Mouse (Mus musculus) thymus, postnatal 4 days (tissue): ENCODE measurements around the gene Gm20388.

Experiments
- DNase-seq: peaks from one replicate; pipeline ENCODE4 v3.0.0; 2021

The Gm20388 gene

GRCm38 (mm10) chr8:120403606-120404269 is 493.1 kb downstream of the Gm20388 start:
- no peak for DNase-seq

- peak; percentile 81 for DNase-seq
These were observed 494.0 kb downstream of the Gm20388 start for GRCm38 (mm10) chr8:120404609-120405036.

- DNase-seq: no peak
These were observed 495.5 kb downstream of the Gm20388 start for GRCm38 (mm10) chr8:120406008-120406632.

GRCm38 (mm10) chr8:120407701-120408240 is 497.1 kb downstream of the Gm20388 start:
- DNase-seq: peak; percentile 87

GRCm38 (mm10) chr8:120408241-120409215 is 497.9 kb downstream of the Gm20388 start:
- peak; percentile 69 for DNase-seq

GRCm38 (mm10) chr8:120409371-120410013 is 498.9 kb downstream of the Gm20388 start:
- peak; percentile 12 for DNase-seq

GRCm38 (mm10) chr8:120411059-120411458 is 500.4 kb downstream of the Gm20388 start:
- DNase-seq: no peak

- peak; percentile 56 for DNase-seq
These were observed 501.2 kb downstream of the Gm20388 start for GRCm38 (mm10) chr8:120411862-120412261.

GRCm38 (mm10) chr8:120412357-120412756 is 501.7 kb downstream of the Gm20388 start:
- no peak for DNase-seq

- DNase-seq: peak; percentile 78
These were observed 502.4 kb downstream of the Gm20388 start for GRCm38 (mm10) chr8:120412911-120413625.

GRCm38 (mm10) chr8:120413626-120413988 is 503.0 kb downstream of the Gm20388 start:
- no peak for DNase-seq

- no peak for DNase-seq
These were observed 503.6 kb downstream of the Gm20388 start for GRCm38 (mm10) chr8:120414216-120414615.

- no peak for DNase-seq
These were observed 504.8 kb downstream of the Gm20388 start for GRCm38 (mm10) chr8:120415474-120415873.

GRCm38 (mm10) chr8:120416173-120416521 is 505.5 kb downstream of the Gm20388 start:
- DNase-seq: no peak

- DNase-seq: peak; percentile 74
These were observed 506.1 kb downstream of the Gm20388 start for GRCm38 (mm10) chr8:120416522-120417394.

GRCm38 (mm10) chr8:120418188-120418587 is 507.5 kb downstream of the Gm20388 start:
- DNase-seq: no peak

- DNase-seq: peak; percentile 19
These were observed 509.0 kb downstream of the Gm20388 start for GRCm38 (mm10) chr8:120419675-120420074.

GRCm38 (mm10) chr8:120420226-120420625 is 509.6 kb downstream of the Gm20388 start:
- no peak for DNase-seq

- no peak for DNase-seq
These were observed 511.0 kb downstream of the Gm20388 start for GRCm38 (mm10) chr8:120421638-120422037.

GRCm38 (mm10) chr8:120422236-120422635 is 511.6 kb downstream of the Gm20388 start:
- DNase-seq: no peak

GRCm38 (mm10) chr8:120423576-120423975 is 512.9 kb downstream of the Gm20388 start:
- peak; percentile 34 for DNase-seq
